Mouse (Mus musculus) limb, embryonic 12.5 days (tissue): Measurements from ENCODE around the gene Etl4. TPM values are rescaled to one million over a fixed set of nuclear protein-coding genes. Genes with fewer than 3 reads are reported as not detected.

Source experiments
- ATAC-seq: fragments of 200-750 bp; cut with Nextera tagmentation; 2 replicates; pipeline ENCODE4 v1.8.0; 2017; ENCODE audit warnings: low read depth, moderate TSS enrichment; ENCODE audit not compliant: insufficient number of reproducible peaks, insufficient read depth, low FRiP score, low TSS enrichment
- H3K27ac ChIP-seq: fragments of 300-500 bp; sonication (generic); 2 replicates; pipeline ENCODE4 v1.5.1; 2016; ENCODE audit warnings: mild to moderate bottlenecking, moderate library complexity
- H3K27me3 ChIP-seq: fragments of 300-500 bp; sonication (generic); 2 replicates; pipeline ENCODE4 v1.6.1; 2016; ENCODE audit warnings: mild to moderate bottlenecking, moderate library complexity
- H3K36me3 ChIP-seq: fragments of 300-500 bp; sonication (generic); 2 replicates; pipeline ENCODE4 v1.6.1; 2016; ENCODE audit warnings: mild to moderate bottlenecking, moderate library complexity
- H3K4me1 ChIP-seq: fragments of 300-500 bp; sonication (generic); replicated peaks from 2 replicates; pipeline ENCODE4 v1.6.1; 2016
- H3K4me2 ChIP-seq: fragments of 300-500 bp; sonication (generic); 2 replicates; pipeline ENCODE4 v1.6.1; 2016; ENCODE audit warnings: mild to moderate bottlenecking, moderate library complexity
- H3K4me3 ChIP-seq: fragments of 300-500 bp; sonication (generic); replicated peaks from 2 replicates; pipeline ENCODE4 v1.5.1; 2016; ENCODE audit warnings: mild to moderate bottlenecking
- H3K9ac ChIP-seq: fragments of 300-500 bp; sonication (generic); replicated peaks from 2 replicates; pipeline ENCODE4 v1.6.1; 2016; ENCODE audit warnings: mild to moderate bottlenecking, moderate library complexity
- H3K9me3 ChIP-seq: fragments of 300-500 bp; sonication (generic); 2 replicates; pipeline ENCODE4 v1.6.1; 2016; ENCODE audit warnings: mild to moderate bottlenecking, moderate library complexity
- WGBS: fragments of 180-500 bp; shearing (Covaris S2); methylation state at CpG from one replicate; pipeline ENCODE4 v1.1.7; 2016; 5-methylcytosine and 5-hydroxymethylcytosine counted together
- polyA plus RNA-seq: library from polyadenylated mRNA; unstranded; fragments of >200 nt; fragmentation: Nextera tagmentation; extraction: Ambion mirVana; gene quantifications from 2 replicates; pipeline ENCODE4 v1.2.1, GENCODE M21; 2016

Gene Etl4
- polyA plus RNA-seq, 1 experiment from 2014 or later: 15.1 TPM

GRCm38 (mm10) chr2:20719105-20719504, 809.5 kb downstream of the Etl4 start:
- H3K27ac ChIP-seq: no peak overlapping the region; the same call in 1 of the 2 replicates

DNA sequence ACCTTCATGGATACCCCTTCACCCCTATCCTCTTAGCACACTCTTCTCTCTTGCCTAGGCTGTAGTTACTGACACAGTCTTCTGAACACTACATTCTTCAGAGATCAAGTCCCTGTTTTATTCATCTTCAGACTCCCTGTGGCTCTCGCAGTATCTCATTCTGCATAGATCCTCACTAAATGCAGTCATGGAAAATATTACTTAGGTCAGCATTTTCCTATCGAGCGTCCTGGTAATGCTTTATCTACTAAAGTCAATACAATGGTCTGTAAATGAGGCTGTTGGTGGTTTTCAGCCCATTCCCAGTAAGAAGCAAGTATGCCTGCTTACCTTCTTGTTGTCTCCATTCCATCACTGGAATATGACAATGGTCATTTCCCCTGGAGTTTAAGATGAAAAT, 811.5 kb downstream of the Etl4 start:
- H3K9ac ChIP-seq: no peak overlapping the region
- H3K4me1 ChIP-seq: peaks cover 15% of the 10 kb centered on the region
- ATAC-seq: no peak
- H3K9me3 ChIP-seq: no peaks in the 10 kb centered on the region
- H3K4me3 ChIP-seq: no peak overlapping the region
- no peaks in the 10 kb centered on the region for H3K36me3 ChIP-seq
- no peak overlapping the region for H3K4me2 ChIP-seq
- no peak overlapping the region for H3K27ac ChIP-seq
- WGBS: 90% methylated on average over 3 of the region's 3 CpGs
- H3K27me3 ChIP-seq: no peaks in the 10 kb centered on the region

More at GRCm38 (mm10) chr2:20719105-20719504, 809.5 kb downstream of the Etl4 start:
- H3K9me3 ChIP-seq: no peaks in the 10 kb centered on the region
- H3K4me3 ChIP-seq: no peak overlapping the region
- no peak overlapping the region for H3K9ac ChIP-seq
- H3K27me3 ChIP-seq: no peaks in the 10 kb centered on the region
- H3K4me2 ChIP-seq: no peak overlapping the region
- peaks cover 11% of the 10 kb centered on the region for H3K4me1 ChIP-seq
- no peak for ATAC-seq
- 87% methylated on average over 4 of the region's 4 CpGs for WGBS
- no peaks in the 10 kb centered on the region for H3K36me3 ChIP-seq

DNA sequence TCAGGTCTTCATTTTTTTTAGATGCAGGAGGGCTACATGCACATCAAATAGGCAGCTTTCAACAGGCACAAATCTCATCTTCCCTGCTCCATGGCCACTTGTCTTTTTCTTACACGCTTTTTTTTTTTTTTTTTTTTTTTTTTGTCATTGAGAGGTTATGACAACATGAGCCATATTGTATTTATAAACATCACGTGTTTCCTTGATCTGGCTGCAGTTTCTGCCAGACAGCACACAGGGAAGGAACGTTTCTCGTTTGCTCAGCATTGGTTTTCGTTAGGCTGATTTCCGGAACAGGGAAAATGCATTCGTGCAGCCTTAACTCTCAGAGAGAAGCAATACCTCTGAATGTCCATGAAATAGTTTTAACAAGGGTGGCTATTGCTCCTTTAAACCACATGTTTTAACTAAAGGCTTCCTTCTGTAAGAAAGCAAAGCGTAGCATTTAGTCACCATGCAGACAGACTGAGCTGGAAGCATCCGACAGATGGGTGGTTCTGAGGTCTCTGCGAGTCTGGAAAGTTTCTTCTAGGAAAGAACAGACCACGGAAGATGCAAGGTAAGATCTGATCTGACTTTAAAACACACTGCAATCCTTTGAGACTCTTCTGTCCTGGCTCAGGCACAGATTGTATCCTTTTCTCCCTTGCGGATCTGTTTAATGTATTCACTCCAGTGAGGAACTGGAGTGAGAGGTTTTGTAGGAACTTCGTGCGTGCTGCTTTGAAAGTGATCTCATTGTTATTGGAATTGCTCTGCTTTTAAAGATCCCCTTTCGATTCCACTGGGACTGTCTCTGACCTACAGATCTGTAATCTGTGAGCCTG, 812.8 kb downstream of the Etl4 start:
- Histone ChIP-seq H3K9ac (no peak overlapping the region), H3K27me3 (no peaks in the 10 kb centered on the region), H3K4me2 (peak overlapping the region; percentile 45), H3K36me3 (no peaks in the 10 kb centered on the region), H3K4me3 (peak overlapping the region; percentile 11; the same call in 1 of the 2 replicates), H3K27ac (peak overlapping the region; percentile 46), H3K9me3 (no peaks in the 10 kb centered on the region), H3K4me1 (peaks cover 15% of the 10 kb centered on the region)
- WGBS: 20% methylated on average over 15 of the region's 15 CpGs
- ATAC-seq: no peak; the same call in 1 of the 2 replicates

GRCm38 (mm10) chr2:20723990-20724745, 814.6 kb downstream of the Etl4 start:
- peaks cover 15% of the 10 kb centered on the region for H3K4me1 ChIP-seq
- H3K4me3 ChIP-seq: no peak overlapping the region
- ATAC-seq: no peak
- WGBS: 33% methylated on average over 2 of the region's 2 CpGs
- no peaks in the 10 kb centered on the region for H3K36me3 ChIP-seq
- no peaks in the 10 kb centered on the region for H3K27me3 ChIP-seq
- no peak overlapping the region for H3K4me2 ChIP-seq
- H3K9ac ChIP-seq: no peak overlapping the region
- no peak overlapping the region for H3K27ac ChIP-seq
- no peaks in the 10 kb centered on the region for H3K9me3 ChIP-seq

- Histone ChIP-seq H3K4me1 (peaks cover 11% of the 10 kb centered on the region; the same call in 1 of the 2 replicates), H3K36me3 (no peaks in the 10 kb centered on the region), H3K9me3 (no peaks in the 10 kb centered on the region), H3K27me3 (no peaks in the 10 kb centered on the region), H3K27ac (no peak overlapping the region), H3K9ac (no peak overlapping the region), H3K4me3 (no peak overlapping the region), H3K4me2 (no peak overlapping the region)
- no peak for ATAC-seq
- 58% methylated on average over 2 of the region's 2 CpGs for WGBS
Measured at GRCm38 (mm10) chr2:20726974-20727373, 817.4 kb downstream of the Etl4 start.

DNA sequence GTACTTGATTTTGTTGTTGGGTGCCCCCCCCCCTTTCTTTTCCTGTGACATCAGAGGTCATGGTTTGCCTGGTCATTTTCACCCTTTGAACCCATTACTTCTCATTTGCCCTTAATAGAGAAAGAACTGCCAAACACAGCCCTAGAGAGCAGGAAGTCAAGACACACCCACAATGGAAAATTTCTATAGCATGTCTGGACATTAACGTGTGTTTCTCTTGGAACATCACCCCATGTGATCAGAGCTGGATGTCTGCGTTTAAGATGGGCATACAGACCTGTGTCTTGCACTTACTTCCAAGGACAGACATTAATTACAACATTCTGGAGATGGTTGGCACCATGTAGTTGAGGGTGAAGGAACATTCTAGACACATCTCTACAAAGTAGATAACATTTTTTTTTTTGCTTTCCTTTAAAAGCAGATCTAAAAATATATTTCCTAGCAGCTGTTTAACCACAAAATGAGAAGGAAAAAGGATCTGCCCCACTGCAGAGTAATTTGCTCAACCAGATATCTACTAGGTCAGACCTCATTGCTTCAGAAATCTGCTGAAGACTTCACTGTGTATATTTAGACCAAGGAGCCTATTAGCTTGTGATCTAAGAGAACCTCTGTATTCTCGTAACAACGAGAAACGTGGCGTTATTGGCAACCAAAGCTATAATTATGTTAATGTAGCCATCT, 818.3 kb downstream of the Etl4 start:
- Histone ChIP-seq H3K9me3 (no peaks in the 10 kb centered on the region), H3K36me3 (no peaks in the 10 kb centered on the region), H3K9ac (no peak overlapping the region), H3K27me3 (no peaks in the 10 kb centered on the region), H3K4me1 (peaks cover 5% of the 10 kb centered on the region; the same call in 1 of the 2 replicates), H3K4me2 (no peak overlapping the region), H3K4me3 (no peak overlapping the region), H3K27ac (no peak overlapping the region)
- ATAC-seq: no peak
- 82% methylated on average over 6 of the region's 6 CpGs for WGBS

GRCm38 (mm10) chr2:20735444-20735843, 825.9 kb downstream of the Etl4 start:
- Histone ChIP-seq H3K4me1 (peaks cover 3% of the 10 kb centered on the region; the same call in 1 of the 2 replicates), H3K9ac (no peak overlapping the region), H3K4me2 (no peak overlapping the region), H3K27me3 (no peaks in the 10 kb centered on the region), H3K4me3 (no peak overlapping the region), H3K27ac (no peak overlapping the region), H3K9me3 (no peaks in the 10 kb centered on the region), H3K36me3 (no peaks in the 10 kb centered on the region)
- no peak for ATAC-seq
- 51% methylated on average over 3 of the region's 3 CpGs for WGBS

DNA sequence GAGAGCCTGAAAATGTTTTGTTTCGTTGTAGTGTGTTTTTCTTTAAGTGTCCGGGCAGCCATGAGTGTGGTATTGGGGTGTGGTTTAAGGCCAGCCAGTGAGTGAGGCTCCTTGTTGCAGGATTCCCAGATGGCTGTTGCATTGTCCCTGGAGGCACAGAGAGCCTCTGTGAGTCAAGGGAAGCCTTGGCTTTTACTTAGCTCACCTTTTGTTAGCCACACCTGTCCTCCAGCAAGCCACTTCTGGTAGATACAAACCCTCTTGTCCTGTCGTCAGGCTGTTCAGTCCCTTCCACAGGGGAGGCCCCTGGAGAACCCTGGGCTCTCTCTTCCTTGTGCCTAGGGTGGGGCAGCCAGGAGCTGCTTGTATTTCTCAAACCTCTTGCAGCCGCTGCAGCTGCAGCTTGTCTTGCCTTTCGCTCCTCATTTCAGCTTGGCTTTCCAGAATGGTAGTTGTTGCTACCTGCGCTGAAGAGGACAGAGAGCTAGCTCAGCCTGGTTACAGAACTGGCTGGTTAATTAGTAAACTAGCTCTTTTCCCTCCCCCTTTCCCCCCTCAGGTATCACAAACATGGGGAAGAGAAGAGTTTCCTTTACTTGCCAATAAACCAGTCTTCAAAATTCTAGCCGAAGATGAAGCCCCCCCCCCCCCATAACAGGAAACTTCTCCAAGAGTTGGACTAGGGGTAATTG, 826.9 kb downstream of the Etl4 start:
- no peak overlapping the region for H3K4me3 ChIP-seq
- H3K27me3 ChIP-seq: no peaks in the 10 kb centered on the region
- H3K9ac ChIP-seq: no peak overlapping the region
- H3K4me1 ChIP-seq: peaks cover 3% of the 10 kb centered on the region; the same call in 1 of the 2 replicates
- no peak for ATAC-seq
- H3K27ac ChIP-seq: no peak overlapping the region
- WGBS: 71% methylated on average over 7 of the region's 7 CpGs
- no peaks in the 10 kb centered on the region for H3K9me3 ChIP-seq
- H3K4me2 ChIP-seq: no peak overlapping the region
- H3K36me3 ChIP-seq: no peaks in the 10 kb centered on the region

- H3K4me3 ChIP-seq: no peak overlapping the region
- H3K9ac ChIP-seq: no peak overlapping the region
- ATAC-seq: no peak
- H3K4me2 ChIP-seq: no peak overlapping the region
- peaks cover 3% of the 10 kb centered on the region; the same call in 1 of the 2 replicates for H3K4me1 ChIP-seq
- 74% methylated on average over 19 of the region's 19 CpGs for WGBS
- no peaks in the 10 kb centered on the region for H3K9me3 ChIP-seq
- H3K36me3 ChIP-seq: no peaks in the 10 kb centered on the region
- H3K27me3 ChIP-seq: no peaks in the 10 kb centered on the region
- no peak overlapping the region for H3K27ac ChIP-seq
Measured at GRCm38 (mm10) chr2:20737112-20737808, 827.7 kb downstream of the Etl4 start.

DNA sequence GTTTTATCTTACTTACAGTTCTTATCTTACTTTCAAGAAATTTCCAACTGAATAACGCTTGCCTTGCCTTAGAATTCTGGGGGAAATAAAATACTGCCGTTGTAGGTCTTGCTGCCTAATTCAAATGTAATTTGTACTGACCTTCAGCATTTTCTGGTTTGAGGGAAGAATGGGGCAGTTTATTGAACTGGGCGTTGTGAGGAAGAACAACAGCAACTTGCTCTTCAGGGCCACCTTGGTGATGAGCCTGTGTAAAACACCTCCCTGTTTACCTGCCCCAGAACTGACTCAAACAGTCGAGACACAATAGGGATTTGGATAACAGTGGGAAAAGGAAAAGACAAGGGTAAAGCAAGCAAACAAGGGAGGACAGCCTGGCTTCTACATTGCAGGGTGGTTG, 828.3 kb downstream of the Etl4 start:
- 72% methylated on average over 4 of the region's 4 CpGs for WGBS
- H3K4me2 ChIP-seq: no peak overlapping the region

More for the DNA sequence above, 828.3 kb downstream of the Etl4 start:
- Histone ChIP-seq H3K9me3 (no peaks in the 10 kb centered on the region), H3K27me3 (no peaks in the 10 kb centered on the region), H3K27ac (no peak overlapping the region), H3K9ac (no peak overlapping the region), H3K4me3 (no peak overlapping the region), H3K36me3 (no peaks in the 10 kb centered on the region), H3K4me1 (peaks cover 3% of the 10 kb centered on the region; the same call in 1 of the 2 replicates)
- ATAC-seq: no peak
